Mouse (Mus musculus) embryonic facial prominence, embryonic 14.5 days (tissue): ENCODE results near the gene Abca4. TPM values are rescaled to one million over a fixed set of nuclear protein-coding genes. Genes with fewer than 3 reads are reported as not detected.

Experiments used
- ATAC-seq: fragments of 200-750 bp; cut with Nextera tagmentation; 2 replicates; pipeline ENCODE4 v1.8.0; 2017; ENCODE audit warnings: low read depth, moderate number of reproducible peaks, moderate TSS enrichment
- DNase-seq: peaks from one replicate; pipeline ENCODE4 v3.0.0-alpha.2; 2015; ENCODE audit warnings: low spot score
- H3K27ac ChIP-seq: fragments of 300-500 bp; sonication (generic); replicated peaks from 2 replicates; pipeline ENCODE4 v1.5.1; 2014; ENCODE audit warnings: low read depth, mild to moderate bottlenecking, low read length, moderate library complexity
- H3K27me3 ChIP-seq: fragments of 300-500 bp; sonication (generic); replicated peaks from 2 replicates; pipeline ENCODE4 v1.6.1; 2014; ENCODE audit warnings: low read length; ENCODE audit not compliant: control insufficient read depth, insufficient read depth
- H3K36me3 ChIP-seq: fragments of 300-500 bp; sonication (generic); 2 replicates; pipeline ENCODE4 v1.6.1; 2014; ENCODE audit warnings: low read length, mixed read lengths; ENCODE audit not compliant: control insufficient read depth, insufficient read depth
- H3K4me1 ChIP-seq: fragments of 300-500 bp; sonication (generic); 2 replicates; pipeline ENCODE4 v1.6.1; 2014; ENCODE audit warnings: antibody characterized with exemption, low read length; ENCODE audit not compliant: control insufficient read depth, insufficient read depth
- H3K4me2 ChIP-seq: fragments of 300-500 bp; sonication (generic); 2 replicates; pipeline ENCODE4 v1.6.1; 2014; ENCODE audit warnings: low read depth, mild to moderate bottlenecking, low read length, moderate library complexity, mixed read lengths
- H3K4me3 ChIP-seq: fragments of 300-500 bp; sonication (generic); 2 replicates; pipeline ENCODE4 v1.5.1; 2014; ENCODE audit warnings: low read depth, mild to moderate bottlenecking, low read length
- H3K9ac ChIP-seq: fragments of 300-500 bp; sonication (generic); 2 replicates; pipeline ENCODE4 v1.6.1; 2014; ENCODE audit warnings: low read depth, mild to moderate bottlenecking, low read length, moderate library complexity, mixed read lengths
- H3K9me3 ChIP-seq: fragments of 300-500 bp; sonication (generic); 2 replicates; pipeline ENCODE4 v1.6.1; 2016; ENCODE audit warnings: low read length; ENCODE audit not compliant: control insufficient read depth
- WGBS: fragments of 180-500 bp; shearing (Covaris S2); extraction: QIAGEN DNeasy Blood & Tissue Kit; methylation state at CpG from one replicate; pipeline ENCODE4 v1.1.7; 2014; 5-methylcytosine and 5-hydroxymethylcytosine counted together
- polyA plus RNA-seq: library from polyadenylated mRNA; unstranded; fragments of >200 nt; fragmentation: Nextera tagmentation; extraction: Ambion mirVana; gene quantifications from 2 replicates; pipeline ENCODE4 v1.2.1, GENCODE M21; 2014

Gene Abca4
- polyA plus RNA-seq, 1 experiment from 2014 or later, result 1.5 TPM

DNA sequence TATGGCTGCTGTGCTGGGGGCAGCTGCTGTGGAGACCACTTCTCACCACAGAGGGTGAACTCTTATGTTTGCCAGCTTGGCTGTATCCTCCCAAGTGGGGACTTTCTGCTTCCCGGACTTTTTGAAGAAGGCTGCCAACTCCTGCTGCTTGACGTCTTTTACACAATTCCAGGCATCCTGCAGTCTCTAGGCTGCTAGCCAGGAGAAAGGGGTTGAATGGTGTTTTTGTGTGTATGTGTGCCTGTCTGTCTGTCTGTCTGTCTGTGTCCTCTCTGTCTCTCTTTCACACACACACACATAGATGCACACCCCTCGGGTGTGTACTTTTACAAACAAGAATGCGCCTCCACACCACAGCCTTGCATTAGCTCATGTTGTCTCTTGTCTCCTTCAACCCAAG lies 108.2 kb downstream of the Abca4 start:
- no peak overlapping the region for H3K9ac ChIP-seq
- H3K27ac ChIP-seq, result no peak overlapping the region
- DNase-seq, result no peak
- 60% methylated on average over 4 of the region's 4 CpGs for WGBS
- H3K27me3 ChIP-seq, result no peaks in the 10 kb centered on the region
- H3K36me3 ChIP-seq, result no peaks in the 10 kb centered on the region
- no peaks in the 10 kb centered on the region for H3K9me3 ChIP-seq
- H3K4me3 ChIP-seq, result no peak overlapping the region
- H3K4me2 ChIP-seq, result no peak overlapping the region
- H3K4me1 ChIP-seq, result peaks cover 4% of the 10 kb centered on the region; the same call in 1 of the 2 replicates
- no peak for ATAC-seq

GRCm38 (mm10) chr3:122154080-122154479 lies 109.8 kb downstream of the Abca4 start:
- WGBS, result 67% methylated on average over 2 of the region's 2 CpGs
- H3K4me3 ChIP-seq, result no peak overlapping the region
- no peaks in the 10 kb centered on the region for H3K9me3 ChIP-seq
- no peak overlapping the region for H3K4me2 ChIP-seq
- H3K27me3 ChIP-seq, result no peaks in the 10 kb centered on the region
- DNase-seq (peak; percentile 59), ATAC-seq (no peak)
- no peak overlapping the region for H3K27ac ChIP-seq
- H3K9ac ChIP-seq, result no peak overlapping the region
- no peaks in the 10 kb centered on the region for H3K36me3 ChIP-seq
- no peaks in the 10 kb centered on the region for H3K4me1 ChIP-seq

GRCm38 (mm10) chr3:122159447-122159846 lies 115.2 kb downstream of the Abca4 start:
- ATAC-seq, result no peak
- Histone ChIP-seq H3K4me2 (no peak overlapping the region), H3K4me1 (no peaks in the 10 kb centered on the region), H3K27ac (no peak overlapping the region), H3K9me3 (no peaks in the 10 kb centered on the region), H3K27me3 (no peaks in the 10 kb centered on the region), H3K9ac (no peak overlapping the region), H3K36me3 (no peaks in the 10 kb centered on the region), H3K4me3 (no peak overlapping the region)
- WGBS, result 63% methylated on average over 1 of the region's 1 CpGs
- DNase-seq, result no peak

- no peak overlapping the region for H3K9ac ChIP-seq
- no peak overlapping the region for H3K4me3 ChIP-seq
- H3K4me1 ChIP-seq, result no peaks in the 10 kb centered on the region
- no peaks in the 10 kb centered on the region for H3K27me3 ChIP-seq
- H3K4me2 ChIP-seq, result no peak overlapping the region
- DNase-seq, result peak; percentile 56
- ATAC-seq, result no peak
- H3K27ac ChIP-seq, result no peak overlapping the region
- no peaks in the 10 kb centered on the region for H3K36me3 ChIP-seq
- H3K9me3 ChIP-seq, result no peaks in the 10 kb centered on the region
- 43% methylated on average over 10 of the region's 10 CpGs for WGBS
These were observed 125.5 kb downstream of the Abca4 start for GRCm38 (mm10) chr3:122169616-122170178.

- H3K4me3 ChIP-seq, result no peak overlapping the region
- no peak overlapping the region for H3K27ac ChIP-seq
- ATAC-seq (no peak), DNase-seq (no peak)
- H3K9me3 ChIP-seq, result no peaks in the 10 kb centered on the region
- H3K4me2 ChIP-seq, result no peak overlapping the region
- no peaks in the 10 kb centered on the region for H3K36me3 ChIP-seq
- WGBS, result 89% methylated on average over 10 of the region's 10 CpGs
- H3K9ac ChIP-seq, result no peak overlapping the region
- no peaks in the 10 kb centered on the region for H3K4me1 ChIP-seq
- no peaks in the 10 kb centered on the region for H3K27me3 ChIP-seq
These were observed 126.5 kb downstream of the Abca4 start for GRCm38 (mm10) chr3:122170621-122171309.

DNA sequence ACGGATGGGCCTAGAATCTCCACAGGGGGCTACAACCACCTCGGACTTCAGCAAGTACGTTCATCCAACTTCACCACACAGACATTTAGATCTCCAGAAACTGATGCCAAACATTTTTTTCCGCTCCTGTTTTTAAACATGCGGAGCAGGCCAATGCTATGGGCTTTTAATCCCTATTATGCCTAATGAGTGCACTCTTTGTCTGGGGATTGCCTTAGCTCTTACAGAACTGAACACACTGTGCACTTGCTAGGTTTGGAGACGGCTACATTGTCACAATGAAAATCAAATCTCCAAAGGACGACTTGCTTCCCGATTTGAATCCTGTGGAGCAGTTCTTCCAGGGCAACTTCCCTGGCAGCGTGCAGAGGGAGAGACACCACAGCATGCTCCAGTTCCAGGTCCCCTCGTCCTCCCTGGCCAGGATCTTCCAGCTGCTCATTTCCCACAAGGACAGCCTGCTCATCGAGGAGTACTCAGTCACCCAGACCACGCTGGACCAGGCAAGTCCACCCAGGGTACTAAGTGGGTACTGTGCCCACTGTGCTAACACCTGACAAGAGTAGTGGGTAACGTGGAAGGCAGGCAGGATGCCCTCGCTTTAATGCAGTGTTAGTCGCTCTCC lies 129.4 kb downstream of the Abca4 start:
- no peaks in the 10 kb centered on the region for H3K36me3 ChIP-seq
- no peaks in the 10 kb centered on the region for H3K27me3 ChIP-seq
- H3K9ac ChIP-seq, result no peak overlapping the region
- H3K4me1 ChIP-seq, result no peaks in the 10 kb centered on the region
- no peaks in the 10 kb centered on the region for H3K9me3 ChIP-seq
- 72% methylated on average over 15 of the region's 15 CpGs for WGBS
- H3K4me2 ChIP-seq, result no peak overlapping the region
- no peak overlapping the region for H3K27ac ChIP-seq
- ATAC-seq (no peak), DNase-seq (no peak)
- no peak overlapping the region for H3K4me3 ChIP-seq

DNA sequence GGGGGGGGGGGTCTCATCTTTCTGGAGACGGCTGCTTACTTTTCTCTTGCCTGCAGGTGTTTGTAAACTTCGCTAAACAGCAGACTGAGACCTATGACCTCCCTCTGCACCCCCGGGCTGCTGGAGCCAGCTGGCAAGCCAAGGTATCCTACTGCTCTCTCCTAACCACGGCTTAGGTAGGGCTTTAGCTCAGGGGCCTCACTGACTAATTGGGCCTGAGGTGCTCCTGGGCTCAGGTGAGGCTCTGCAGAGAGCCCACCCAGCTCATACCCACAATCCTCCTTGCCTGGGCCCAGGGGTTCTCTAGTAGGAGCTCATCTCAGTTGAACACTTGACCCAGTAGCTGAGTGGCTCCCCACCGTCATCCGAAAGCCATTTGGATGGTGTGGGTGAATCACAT lies 131.8 kb downstream of the Abca4 start:
- Histone ChIP-seq H3K36me3 (no peaks in the 10 kb centered on the region), H3K27ac (no peak overlapping the region), H3K9me3 (no peaks in the 10 kb centered on the region), H3K9ac (no peak overlapping the region), H3K4me3 (no peak overlapping the region), H3K4me1 (no peaks in the 10 kb centered on the region), H3K27me3 (no peaks in the 10 kb centered on the region), H3K4me2 (no peak overlapping the region)
- ATAC-seq, result no peak
- DNase-seq, result no peak
- WGBS, result 55% methylated on average over 6 of the region's 6 CpGs

- Histone ChIP-seq H3K4me2 (no peak overlapping the region), H3K36me3 (no peaks in the 10 kb centered on the region), H3K27ac (no peak overlapping the region), H3K27me3 (no peaks in the 10 kb centered on the region), H3K4me1 (no peaks in the 10 kb centered on the region), H3K4me3 (no peak overlapping the region), H3K9ac (no peak overlapping the region), H3K9me3 (no peaks in the 10 kb centered on the region)
- no peak for DNase-seq
- no peak for ATAC-seq
- 90% methylated on average over 8 of the region's 8 CpGs for WGBS
These were observed 132.6 kb downstream of the Abca4 start for GRCm38 (mm10) chr3:122176706-122177390.
